Mouse (Mus musculus): ENCODE results near the gene Abcf1. TPM values are rescaled to one million over a fixed set of nuclear protein-coding genes. Genes with fewer than 3 reads are reported as not detected.
"Not testable (repeated sequence)": the region's sequence is repeated elsewhere in the genome, so short reads cannot be mapped to it uniquely, and the experiment has no call there.

The Abcf1 gene
- polyA plus RNA-seq, 1 experiment from 2014 or later, result 217 TPM

DNA sequence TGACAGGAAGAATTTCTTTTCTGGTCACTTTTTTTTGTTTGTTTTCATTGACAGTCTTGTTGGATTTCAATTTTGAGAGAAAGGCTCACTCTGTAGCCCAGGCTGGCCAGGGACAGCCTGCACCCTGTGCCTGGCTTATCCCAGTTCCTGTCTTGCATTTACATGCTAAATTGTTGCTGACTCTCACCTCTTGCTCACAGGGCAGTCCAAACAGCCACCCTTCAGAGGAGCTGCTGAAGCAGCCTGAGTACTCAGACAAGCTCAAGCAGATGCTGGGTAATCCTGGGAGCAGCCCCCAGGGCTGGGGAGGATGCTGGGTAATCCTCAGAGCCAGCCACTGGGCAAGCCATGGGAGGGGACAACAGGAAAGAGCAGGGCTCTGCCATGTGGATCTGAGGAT lies 18.6 kb downstream of the Abcf1 start:
- H3K36me3 ChIP-seq (ENCODE audit: inconsistent target); H3K27ac ChIP-seq; H3K4me3 ChIP-seq (ENCODE audit: inconsistent target); H3K79me2 ChIP-seq (ENCODE audit: inconsistent target): not testable (repeated sequence)

- WGBS (ENCODE audit: missing documents), result 91% methylated on average over 1 of the region's 1 CpGs
Measured at GRCm38 (mm10) chr17:35939941-35940340, 29.6 kb downstream of the Abcf1 start.

GRCm38 (mm10) chr17:35939108-35939507 lies 30.5 kb downstream of the Abcf1 start:
- no peak overlapping the region for H3K4me3 ChIP-seq (ENCODE audit: inconsistent target)
- no peaks in the 10 kb centered on the region for H3K79me2 ChIP-seq (ENCODE audit: inconsistent target)
- no peak overlapping the region for H3K27ac ChIP-seq
- no peaks in the 10 kb centered on the region for H3K36me3 ChIP-seq (ENCODE audit: inconsistent target)
- 94% methylated on average over 2 of the region's 2 CpGs for WGBS (ENCODE audit: missing documents)

More at GRCm38 (mm10) chr17:35939941-35940340, 29.6 kb downstream of the Abcf1 start:
- Histone ChIP-seq H3K27ac (no peak overlapping the region), H3K79me2 (ENCODE audit: inconsistent target) (no peaks in the 10 kb centered on the region), H3K36me3 (ENCODE audit: inconsistent target) (no peaks in the 10 kb centered on the region), H3K4me3 (ENCODE audit: inconsistent target) (no peak overlapping the region)

DNA sequence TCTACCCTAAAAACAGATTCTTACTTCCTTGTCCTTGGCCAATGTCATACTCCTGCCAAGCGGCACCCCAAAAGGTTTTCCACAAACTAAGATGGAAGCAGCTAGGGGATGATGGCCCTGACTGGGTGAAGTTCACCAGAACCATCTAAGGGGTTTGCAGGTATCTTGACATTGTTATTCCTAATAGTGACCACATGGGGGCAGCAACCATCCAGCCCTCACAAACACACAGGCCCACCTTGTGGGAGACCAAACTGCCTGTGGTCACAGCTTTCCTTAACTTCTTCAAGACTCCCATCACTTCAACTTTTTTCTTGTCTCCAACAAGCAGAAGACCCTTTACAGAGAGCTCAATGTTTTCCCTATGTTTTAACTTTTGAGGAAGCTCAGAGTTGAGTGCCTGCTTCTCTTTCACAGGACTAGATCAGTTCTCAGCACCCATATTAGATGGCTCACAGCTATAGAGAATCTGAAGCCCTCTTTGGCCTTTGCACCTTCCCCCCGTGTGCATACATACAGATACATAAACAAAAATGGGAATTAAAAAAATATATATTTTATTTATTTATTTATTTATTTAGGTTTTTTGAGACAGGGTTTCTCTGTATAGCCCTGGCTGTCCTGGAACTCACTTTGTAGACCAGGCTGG lies 31.7 kb downstream of the Abcf1 start:
- Histone ChIP-seq H3K4me3 (ENCODE audit: inconsistent target) (no peak overlapping the region), H3K79me2 (ENCODE audit: inconsistent target) (no peaks in the 10 kb centered on the region), H3K27ac (no peak overlapping the region), H3K36me3 (ENCODE audit: inconsistent target) (no peaks in the 10 kb centered on the region)
- 39% methylated on average over 1 of the region's 2 CpGs for WGBS (ENCODE audit: missing documents)

- H3K4me3 ChIP-seq (ENCODE audit: inconsistent target); H3K36me3 ChIP-seq (ENCODE audit: inconsistent target): not testable (repeated sequence)
- WGBS (ENCODE audit: missing documents), result 86% methylated on average over 14 of the region's 14 CpGs
Measured at GRCm38 (mm10) chr17:35935763-35936162, 33.8 kb downstream of the Abcf1 start.

GRCm38 (mm10) chr17:35932608-35933007 lies 37.0 kb downstream of the Abcf1 start:
- Histone ChIP-seq H3K27ac (no peak overlapping the region), H3K4me3 (ENCODE audit: inconsistent target) (no peak overlapping the region), H3K36me3 (ENCODE audit: inconsistent target) (peaks cover 32% of the 10 kb centered on the region), H3K79me2 (ENCODE audit: inconsistent target) (no peaks in the 10 kb centered on the region)
- WGBS (ENCODE audit: missing documents), result 92% methylated on average over 4 of the region's 4 CpGs

More at GRCm38 (mm10) chr17:35935763-35936162, 33.8 kb downstream of the Abcf1 start:
- not testable (repeated sequence) for H3K79me2 ChIP-seq (ENCODE audit: inconsistent target); H3K27ac ChIP-seq

- Histone ChIP-seq H3K4me3 (ENCODE audit: inconsistent target) (no peak overlapping the region), H3K36me3 (ENCODE audit: inconsistent target) (peaks cover 45% of the 10 kb centered on the region), H3K27ac (no peak overlapping the region), H3K79me2 (ENCODE audit: inconsistent target) (no peaks in the 10 kb centered on the region)
- 94% methylated on average over 7 of the region's 12 CpGs for WGBS (ENCODE audit: missing documents)
Measured at GRCm38 (mm10) chr17:35930627-35931026, 38.9 kb downstream of the Abcf1 start.

- 100% methylated on average over 1 of the region's 2 CpGs for WGBS (ENCODE audit: missing documents)
- Histone ChIP-seq H3K27ac (no peak overlapping the region), H3K4me3 (ENCODE audit: inconsistent target) (no peak overlapping the region), H3K36me3 (ENCODE audit: inconsistent target) (peaks cover 56% of the 10 kb centered on the region), H3K79me2 (ENCODE audit: inconsistent target) (no peaks in the 10 kb centered on the region)
Measured at GRCm38 (mm10) chr17:35929534-35929933, 40.0 kb downstream of the Abcf1 start.

DNA sequence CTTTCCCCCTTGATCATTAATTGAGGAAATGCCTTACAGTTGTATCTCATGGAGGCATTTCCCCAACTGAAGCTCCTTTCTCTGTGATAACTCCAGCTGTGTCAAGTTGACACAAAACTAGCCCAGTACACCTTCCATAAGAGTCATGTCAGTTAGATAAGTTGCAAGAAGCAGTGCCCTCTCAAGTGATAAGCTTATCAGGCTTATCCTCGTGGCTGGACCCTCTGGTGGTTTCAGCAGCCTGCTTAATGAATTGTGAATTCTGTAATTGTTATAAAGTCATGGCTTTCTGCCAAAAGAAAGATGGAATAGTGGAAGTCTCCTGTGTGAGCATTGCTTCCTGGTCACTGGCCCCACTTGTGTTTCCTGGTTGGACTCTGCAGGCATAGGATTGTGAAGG lies 42.1 kb downstream of the Abcf1 start:
- no peaks in the 10 kb centered on the region; the same call in 1 of the 2 replicates for H3K79me2 ChIP-seq (ENCODE audit: inconsistent target)
- H3K27ac ChIP-seq, result no peak overlapping the region
- peaks cover 75% of the 10 kb centered on the region for H3K36me3 ChIP-seq (ENCODE audit: inconsistent target)
- 100% methylated on average over 1 of the region's 1 CpGs for WGBS (ENCODE audit: missing documents)
- H3K4me3 ChIP-seq (ENCODE audit: inconsistent target), result no peak overlapping the region

DNA sequence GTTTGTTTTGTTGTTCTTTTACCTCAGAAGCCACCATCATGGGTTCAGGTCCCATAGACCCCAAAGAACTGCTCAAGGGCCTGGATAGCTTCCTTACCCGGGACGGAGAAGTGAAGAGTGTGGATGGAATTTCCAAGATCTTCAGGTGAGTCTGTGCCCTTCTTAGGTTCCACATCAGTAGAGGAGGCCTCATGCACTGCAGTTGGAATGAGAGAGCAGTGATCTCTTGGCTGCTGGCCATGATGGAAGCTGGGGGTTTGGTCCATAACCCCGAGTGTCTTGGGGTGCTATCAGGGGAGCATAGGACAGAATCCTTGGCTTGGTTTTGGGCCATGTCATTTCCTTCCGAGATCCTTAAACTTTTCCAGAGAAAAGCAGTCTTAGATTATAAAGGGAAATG lies 46.3 kb downstream of the Abcf1 start:
- 92% methylated on average over 4 of the region's 4 CpGs for WGBS (ENCODE audit: missing documents)
- H3K4me3 ChIP-seq (ENCODE audit: inconsistent target), result no peak overlapping the region
- no peak overlapping the region for H3K27ac ChIP-seq
- H3K79me2 ChIP-seq (ENCODE audit: inconsistent target), result peaks cover 20% of the 10 kb centered on the region
- peaks cover 49% of the 10 kb centered on the region for H3K36me3 ChIP-seq (ENCODE audit: inconsistent target)

DNA sequence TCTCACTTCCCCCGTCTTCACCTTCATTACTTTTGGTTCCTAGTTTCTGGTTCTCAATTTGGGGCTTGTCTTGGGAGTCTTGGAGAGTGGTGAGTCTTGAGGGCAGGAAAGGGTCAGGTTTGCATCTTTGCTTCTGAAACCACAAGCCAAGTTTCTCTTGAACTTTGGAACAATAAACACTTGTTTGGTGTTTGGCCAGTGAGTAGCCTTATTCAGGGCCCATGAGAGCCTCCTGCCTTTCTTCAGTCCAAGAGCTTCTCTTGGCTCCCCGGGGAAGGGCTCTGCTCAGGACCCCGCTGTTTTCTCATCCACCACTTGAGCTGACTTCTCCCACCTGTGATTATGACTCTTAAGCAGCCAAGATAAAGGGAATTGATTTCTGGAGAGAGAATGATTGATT lies 47.0 kb downstream of the Abcf1 start:
- H3K79me2 ChIP-seq (ENCODE audit: inconsistent target), result peaks cover 27% of the 10 kb centered on the region
- WGBS (ENCODE audit: missing documents), result 75% methylated on average over 3 of the region's 3 CpGs
- peaks cover 42% of the 10 kb centered on the region for H3K36me3 ChIP-seq (ENCODE audit: inconsistent target)
- H3K27ac ChIP-seq, result no peak overlapping the region
- no peak overlapping the region for H3K4me3 ChIP-seq (ENCODE audit: inconsistent target)

DNA sequence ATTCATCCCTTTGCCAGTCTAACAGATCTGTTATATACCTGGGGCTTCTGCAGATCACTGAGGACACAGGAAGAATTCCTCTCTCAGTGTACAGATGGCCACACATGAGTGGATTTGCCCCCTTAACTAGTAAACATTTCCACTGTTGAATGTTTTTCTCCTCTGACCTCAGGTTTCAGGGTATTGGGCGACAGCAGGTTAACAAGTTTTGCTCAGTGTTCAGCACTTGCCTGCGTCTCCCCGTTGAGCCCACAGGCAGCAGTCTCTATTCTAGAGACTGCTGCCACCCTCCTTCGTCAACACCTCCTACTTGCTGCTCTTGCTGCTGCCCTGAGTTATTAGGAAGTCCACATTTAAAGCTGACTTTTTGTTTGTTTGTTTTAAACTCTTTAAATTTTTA lies 47.9 kb downstream of the Abcf1 start:
- 92% methylated on average over 4 of the region's 4 CpGs for WGBS (ENCODE audit: missing documents)
- Histone ChIP-seq H3K79me2 (ENCODE audit: inconsistent target) (peaks cover 35% of the 10 kb centered on the region), H3K4me3 (ENCODE audit: inconsistent target) (no peak overlapping the region), H3K27ac (no peak overlapping the region), H3K36me3 (ENCODE audit: inconsistent target) (peaks cover 39% of the 10 kb centered on the region)

GRCm38 (mm10) chr17:35920862-35921562 lies 48.5 kb downstream of the Abcf1 start:
- 86% methylated on average over 5 of the region's 5 CpGs for WGBS (ENCODE audit: missing documents)
- Histone ChIP-seq H3K4me3 (ENCODE audit: inconsistent target) (no peak overlapping the region), H3K27ac (0 out of 2 replicates have a peak overlapping the region, but pooled peaks have one; percentile 98), H3K36me3 (ENCODE audit: inconsistent target) (peaks cover 32% of the 10 kb centered on the region), H3K79me2 (ENCODE audit: inconsistent target) (peaks cover 36% of the 10 kb centered on the region)

GRCm38 (mm10) chr17:35920384-35920783 lies 49.2 kb downstream of the Abcf1 start:
- no peak overlapping the region for H3K4me3 ChIP-seq (ENCODE audit: inconsistent target)
- WGBS (ENCODE audit: missing documents), result 50% methylated on average over 1 of the region's 1 CpGs
- H3K36me3 ChIP-seq (ENCODE audit: inconsistent target), result peaks cover 27% of the 10 kb centered on the region
- H3K79me2 ChIP-seq (ENCODE audit: inconsistent target), result peaks cover 42% of the 10 kb centered on the region
- peak overlapping the region; percentile 98 for H3K27ac ChIP-seq

DNA sequence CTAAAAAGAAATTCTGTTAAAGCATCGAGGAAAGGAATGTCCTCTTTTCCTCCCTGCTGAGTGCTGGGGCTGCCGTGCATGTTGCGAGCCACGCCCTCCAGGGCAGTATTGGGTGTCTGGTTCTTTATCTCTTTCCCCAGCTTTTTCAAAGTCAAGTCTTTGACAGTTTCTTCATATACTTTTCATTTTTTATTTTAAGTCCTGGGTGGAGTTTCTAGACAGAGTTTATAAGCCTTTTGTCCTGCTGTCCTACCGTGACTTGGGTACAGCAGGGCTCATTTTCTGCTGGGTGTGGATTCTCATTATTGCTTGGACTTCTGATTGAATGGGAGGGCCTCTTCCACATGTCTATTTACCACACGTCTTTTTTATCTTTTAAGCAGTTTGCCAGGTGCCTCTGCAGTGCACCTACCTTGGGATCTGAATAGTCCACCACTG lies 49.7 kb downstream of the Abcf1 start:
- peaks cover 47% of the 10 kb centered on the region for H3K79me2 ChIP-seq (ENCODE audit: inconsistent target)
- WGBS (ENCODE audit: missing documents), result 60% methylated on average over 6 of the region's 6 CpGs
- H3K4me3 ChIP-seq (ENCODE audit: inconsistent target), result peak overlapping the region; percentile 86; the same call in 1 of the 2 replicates
- peak overlapping the region; percentile 98 for H3K27ac ChIP-seq
- H3K36me3 ChIP-seq (ENCODE audit: inconsistent target), result peaks cover 22% of the 10 kb centered on the region
